1 mouse cellular context compared by ENCODE assay signal in genomic region chr7:25705801-25706251, GRCm38 (mm10).
TF ChIP-seq lines count a peak whose summit lies in the region.

No protein-coding gene starts in this region.

TF ChIP-seq in CH12.LX, 34 proteins besides CTCF, POLR2A, EP300 and RAD21 (continued from another document):
- TF ChIP-seq JUND (conservative IDR thresholded peaks at IDR 0.05; ENCODE audit: low read depth, low read length), result no peak
- TF ChIP-seq ELF1 (IDR thresholded peaks at IDR 0.05; ENCODE audit: low read depth, low read length), result no peak
- TF ChIP-seq TBP (conservative IDR thresholded peaks at IDR 0.05; ENCODE audit: low read depth, low read length), result no peak
- TF ChIP-seq POLR2AphosphoS2 (IDR thresholded peaks at IDR 0.05; ENCODE audit: low read depth, low read length), result no peak
- no peak for TF ChIP-seq USF2 (conservative IDR thresholded peaks at IDR 0.05; ENCODE audit: low read depth, low read length)
- no peak for TF ChIP-seq SIN3A (IDR thresholded peaks at IDR 0.05; ENCODE audit: low read length)
- TF ChIP-seq MEF2A (IDR thresholded peaks at IDR 0.05; ENCODE audit: borderline replicate concordance, low read depth, low read length), result no peak
- no peak for TF ChIP-seq RCOR1 (conservative IDR thresholded peaks at IDR 0.05; ENCODE audit: low read depth, low read length)
- TF ChIP-seq MAFK (IDR thresholded peaks at IDR 0.05; ENCODE audit: insufficient replicate concordance, low read length), result no peak
- no peak for TF ChIP-seq SMC3 (IDR thresholded peaks at IDR 0.05; ENCODE audit: low read depth, low read length)
- no peak for TF ChIP-seq TCF12 (IDR thresholded peaks at IDR 0.05; ENCODE audit: low read depth, low read length)
- TF ChIP-seq MYC (IDR thresholded peaks at IDR 0.05; ENCODE audit: low read depth, low read length), result no peak
- TF ChIP-seq E2F4 (IDR thresholded peaks at IDR 0.05; ENCODE audit: insufficient replicate concordance, low read depth, low read length), result no peak
- TF ChIP-seq IRF4 (IDR thresholded peaks at IDR 0.05; ENCODE audit: low read depth, low read length), result no peak
- TF ChIP-seq CHD1 (IDR thresholded peaks at IDR 0.05; ENCODE audit: low read depth, low read length), result no peak
- TF ChIP-seq GABPA (IDR thresholded peaks at IDR 0.05; ENCODE audit: insufficient replicate concordance, low read depth, low read length), result no peak
